Mouse (Mus musculus) frontal cortex, adult (tissue): ENCODE measurements around the gene Ap5s1.

ENCODE experiments used
- ATAC-seq: cut with Nextera tagmentation; 2 replicates; pipeline ENCODE4 v1.9.2; 2017; ENCODE audit warnings: mild to moderate bottlenecking, moderate library complexity, mixed read lengths; ENCODE audit not compliant: low TSS enrichment

Ap5s1 gene

DNA sequence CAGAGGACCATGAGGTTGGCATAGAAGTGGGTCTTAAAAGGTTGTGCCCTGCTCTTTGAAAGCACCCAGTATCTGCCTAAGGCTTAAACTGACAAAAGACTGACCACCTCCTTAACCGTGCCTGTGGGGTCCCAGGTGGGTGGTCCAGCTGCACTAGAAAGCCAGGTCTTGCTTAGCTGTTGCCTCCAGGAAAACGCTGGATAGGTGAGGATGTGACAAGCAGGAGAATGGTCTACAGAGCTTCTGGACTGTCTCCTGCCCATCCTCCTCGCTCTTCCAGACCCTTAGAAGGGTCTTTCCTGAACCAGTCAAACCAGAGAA is 19.3 kb upstream of the Ap5s1 start:
- no peak for ATAC-seq

- ATAC-seq = no peak
Observed at GRCm38 (mm10) chr2:131188311-131188710, 18.6 kb upstream of the Ap5s1 start.

DNA sequence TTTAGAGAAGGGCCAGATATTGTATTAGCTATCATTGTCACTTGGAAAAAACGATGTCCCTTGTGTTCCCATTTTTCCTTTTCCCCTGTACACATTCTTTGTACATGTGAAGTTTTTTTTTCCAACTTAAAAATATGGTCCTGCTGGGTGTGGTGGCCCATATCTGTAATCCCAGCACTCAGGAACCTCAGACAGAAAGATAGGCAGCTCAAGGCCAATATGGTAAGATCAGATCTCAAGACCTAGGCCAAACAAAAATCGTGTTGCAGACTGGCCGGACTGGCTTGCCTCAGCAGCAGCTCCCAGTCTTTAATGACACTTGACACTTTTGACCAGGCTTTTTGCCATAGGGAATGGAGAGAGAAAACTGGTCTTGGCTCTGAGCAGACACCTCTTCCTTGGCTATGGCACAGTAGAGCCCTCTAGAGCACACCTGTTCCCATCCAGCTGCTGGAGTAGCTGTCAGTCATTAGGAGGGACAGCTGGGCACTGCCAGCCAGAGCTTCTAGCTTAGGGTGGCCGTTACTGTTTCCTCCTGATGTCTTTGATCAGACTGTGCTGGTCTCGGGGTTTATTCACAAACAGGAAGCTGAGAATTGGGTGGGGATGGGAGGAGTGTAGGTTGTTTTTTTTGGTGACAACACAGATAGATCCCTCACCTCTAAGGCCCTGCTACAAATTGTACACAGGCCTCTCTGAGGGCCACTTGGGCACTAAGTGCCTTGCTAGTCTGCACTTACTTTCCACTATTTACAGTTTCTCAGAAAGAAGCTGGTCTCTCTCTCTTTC is 17.2 kb upstream of the Ap5s1 start:
- ATAC-seq = no peak

DNA sequence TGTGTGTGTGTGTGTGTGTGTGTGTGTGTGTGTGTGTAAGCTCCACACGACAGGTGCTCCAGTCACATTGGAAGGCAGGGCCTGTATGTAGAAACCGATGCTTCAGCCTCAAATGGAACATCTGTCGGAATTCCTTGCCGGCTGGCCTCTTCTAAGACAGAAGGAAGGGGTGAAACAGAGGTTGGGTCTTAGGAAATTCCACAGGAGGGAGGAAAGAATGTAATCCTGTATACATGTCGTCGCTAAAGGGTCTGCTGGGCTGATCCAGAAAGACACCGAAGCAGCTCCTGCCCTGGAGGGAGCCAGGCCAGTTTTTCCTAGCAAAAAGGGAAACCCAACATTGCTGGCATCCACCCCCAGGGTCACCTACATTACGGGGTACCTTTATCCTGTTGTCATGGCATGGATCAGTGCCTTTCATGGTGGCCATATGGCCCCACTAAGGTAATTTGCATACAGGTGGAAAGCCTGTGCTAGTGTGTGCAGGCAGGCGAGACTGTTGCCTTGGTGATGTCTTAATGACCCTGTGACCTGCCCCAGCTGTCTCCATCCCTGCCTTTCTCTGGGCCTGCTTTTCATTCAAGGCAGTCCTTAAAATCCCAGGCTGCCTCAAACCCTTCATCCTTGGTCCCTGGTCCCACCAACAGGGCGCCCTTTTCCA is 16.4 kb upstream of the Ap5s1 start:
- ATAC-seq = no peak

DNA sequence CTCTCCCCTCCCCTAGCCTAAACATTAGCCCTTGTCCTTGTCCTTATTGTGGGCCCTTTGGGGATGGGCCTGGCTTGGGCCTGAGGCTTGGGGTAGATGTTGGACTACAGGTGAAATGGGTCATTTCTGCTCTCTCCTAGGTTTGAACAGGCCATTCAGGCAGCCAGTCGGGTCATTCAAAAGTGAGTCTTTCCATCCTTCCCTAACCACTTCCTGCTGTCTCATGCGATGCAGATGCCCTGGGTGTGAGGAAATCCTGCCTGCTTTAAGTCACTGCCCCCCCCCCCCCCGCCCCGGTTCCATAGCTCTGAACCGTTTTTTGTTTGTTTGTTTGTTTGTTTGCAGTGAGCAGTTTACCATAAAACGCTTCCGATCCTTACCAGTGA is 15.9 kb upstream of the Ap5s1 start:
- ATAC-seq = no peak

DNA sequence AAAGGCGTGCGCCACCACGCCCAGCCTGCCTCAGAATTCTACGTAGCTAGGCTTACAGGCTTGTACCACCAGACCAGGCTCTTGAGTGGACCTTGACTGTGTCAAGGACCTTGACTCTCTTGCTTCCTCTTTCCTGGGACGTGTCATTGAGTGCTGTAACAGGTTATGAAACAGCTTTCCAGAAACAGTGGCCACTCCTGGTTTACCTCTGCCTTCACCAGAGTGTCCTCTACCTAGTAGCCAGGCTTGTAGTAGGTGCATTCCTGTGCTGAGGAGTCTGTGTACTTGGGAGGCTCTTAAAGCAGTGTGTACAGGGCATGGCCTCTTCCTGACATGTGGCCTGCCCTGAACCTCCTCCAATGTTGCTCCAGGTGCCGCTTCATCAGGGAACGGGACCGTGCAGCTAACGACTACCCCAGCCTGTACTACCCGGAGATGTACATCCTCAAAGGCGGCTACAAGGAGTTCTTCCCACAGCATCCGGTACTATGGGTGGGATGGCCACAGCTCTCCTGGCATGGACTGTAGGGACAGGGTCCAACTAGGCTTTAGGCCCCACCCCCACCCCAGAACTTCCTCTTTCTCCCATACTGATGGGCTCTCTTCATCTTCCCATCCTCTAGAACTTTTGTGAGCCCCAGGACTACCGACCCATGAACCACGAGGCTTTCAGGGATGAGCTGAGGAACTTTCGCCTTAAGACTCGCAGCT is 10.1 kb upstream of the Ap5s1 start:
- ATAC-seq = no peak

GRCm38 (mm10) chr2:131200710-131201109 is 6.2 kb upstream of the Ap5s1 start:
- no peak for ATAC-seq

DNA sequence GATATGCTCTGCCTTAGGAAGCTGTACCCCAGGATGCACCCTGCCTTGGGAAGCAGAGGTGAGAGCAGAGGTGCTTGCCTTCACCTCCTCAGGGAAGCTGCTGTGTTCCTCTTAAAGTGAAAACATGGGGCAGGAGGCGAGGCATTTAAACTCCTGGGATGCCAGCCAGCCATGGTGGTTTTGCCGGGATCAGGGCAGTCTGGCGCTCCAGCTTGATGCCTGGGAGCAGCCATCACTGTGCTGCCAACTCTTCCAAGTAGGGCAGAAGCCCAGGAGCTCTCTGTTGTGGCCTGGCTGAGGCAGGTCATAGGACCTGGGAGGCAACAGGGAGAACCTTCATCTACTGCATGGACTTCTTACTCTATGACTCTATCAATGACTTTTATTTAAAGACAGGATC is 5.6 kb upstream of the Ap5s1 start:
- ATAC-seq = no peak

DNA sequence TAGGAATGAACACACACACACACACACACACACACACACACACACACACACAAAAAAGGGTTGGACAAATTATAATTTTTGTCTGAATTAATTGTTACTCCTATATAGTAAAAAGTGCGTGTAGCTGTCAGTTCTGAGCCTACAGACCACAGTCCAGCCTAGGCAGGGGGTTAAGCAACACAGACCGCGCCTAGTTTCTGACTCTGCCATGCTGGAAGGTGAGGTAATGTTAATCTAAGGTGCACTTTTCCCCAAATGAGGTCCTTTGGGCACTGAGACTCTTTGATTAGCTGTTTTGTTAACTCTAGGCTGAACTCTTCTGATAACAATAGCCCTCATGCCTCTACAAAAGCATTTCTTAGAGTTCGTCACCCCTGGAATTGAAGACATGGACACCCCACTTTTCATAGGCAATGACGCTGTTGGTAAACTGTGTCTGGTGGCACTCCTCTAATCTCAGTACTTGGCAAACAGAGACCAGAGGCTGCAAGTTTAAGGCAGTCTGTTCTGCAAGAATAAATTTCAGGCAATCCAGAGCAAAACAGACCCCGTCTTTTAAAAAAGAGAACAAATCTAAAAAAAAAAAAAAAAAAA is 3.0 kb upstream of the Ap5s1 start:
- no peak for ATAC-seq

DNA sequence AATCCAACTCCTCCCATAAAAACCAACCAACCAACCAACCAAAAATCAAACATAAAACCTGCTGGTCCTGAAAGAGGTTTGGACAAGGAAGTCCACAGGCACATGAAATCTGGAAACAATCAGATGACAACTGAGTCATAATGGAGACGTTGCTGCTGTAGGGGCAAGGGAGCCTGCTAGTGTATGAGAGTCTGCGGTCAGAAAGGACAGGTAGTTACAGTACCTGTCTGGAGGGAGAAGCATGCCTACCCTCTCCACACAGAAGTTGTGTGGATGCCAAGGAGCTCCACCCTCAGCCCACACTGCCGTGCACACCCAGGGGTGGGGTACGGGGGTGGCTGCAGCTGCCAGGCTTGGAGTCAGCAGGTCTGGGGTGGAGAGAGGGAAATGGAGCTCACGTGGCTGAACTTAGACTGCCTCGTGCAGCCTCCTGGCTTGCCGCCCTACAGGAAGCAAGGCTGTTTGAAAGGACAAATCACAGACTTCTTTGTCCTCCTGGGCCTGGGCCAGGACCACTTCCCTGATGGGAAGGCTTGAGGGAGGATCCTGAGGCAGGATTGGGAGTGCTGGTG is 2.4 kb upstream of the Ap5s1 start:
- peak; percentile 74 for ATAC-seq

- ATAC-seq = no peak
Observed at GRCm38 (mm10) chr2:131205521-131206182, 1.2 kb upstream of the Ap5s1 start.

DNA sequence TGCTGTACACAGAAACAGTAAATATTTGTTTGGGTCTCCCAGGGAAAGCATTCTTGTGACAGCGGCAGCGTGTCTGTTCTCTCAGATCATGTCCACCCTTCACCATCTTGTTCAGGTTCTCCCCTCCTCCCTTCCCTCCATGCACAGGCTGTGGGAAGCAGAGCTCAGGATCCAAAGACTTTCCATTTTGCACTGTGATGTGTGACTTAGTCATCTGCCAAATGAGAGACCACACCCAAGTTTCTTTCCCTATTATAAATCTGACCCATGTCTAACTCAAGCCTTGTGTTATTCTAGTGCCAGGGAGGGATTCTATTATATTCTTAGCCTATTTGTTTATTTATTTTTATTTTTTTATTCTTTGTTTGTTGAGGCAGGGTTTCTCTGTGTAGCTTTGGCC is 1.5 kb downstream of the Ap5s1 start:
- no peak for ATAC-seq

GRCm38 (mm10) chr2:131209125-131209795 is 2.4 kb downstream of the Ap5s1 start:
- no peak for ATAC-seq

DNA sequence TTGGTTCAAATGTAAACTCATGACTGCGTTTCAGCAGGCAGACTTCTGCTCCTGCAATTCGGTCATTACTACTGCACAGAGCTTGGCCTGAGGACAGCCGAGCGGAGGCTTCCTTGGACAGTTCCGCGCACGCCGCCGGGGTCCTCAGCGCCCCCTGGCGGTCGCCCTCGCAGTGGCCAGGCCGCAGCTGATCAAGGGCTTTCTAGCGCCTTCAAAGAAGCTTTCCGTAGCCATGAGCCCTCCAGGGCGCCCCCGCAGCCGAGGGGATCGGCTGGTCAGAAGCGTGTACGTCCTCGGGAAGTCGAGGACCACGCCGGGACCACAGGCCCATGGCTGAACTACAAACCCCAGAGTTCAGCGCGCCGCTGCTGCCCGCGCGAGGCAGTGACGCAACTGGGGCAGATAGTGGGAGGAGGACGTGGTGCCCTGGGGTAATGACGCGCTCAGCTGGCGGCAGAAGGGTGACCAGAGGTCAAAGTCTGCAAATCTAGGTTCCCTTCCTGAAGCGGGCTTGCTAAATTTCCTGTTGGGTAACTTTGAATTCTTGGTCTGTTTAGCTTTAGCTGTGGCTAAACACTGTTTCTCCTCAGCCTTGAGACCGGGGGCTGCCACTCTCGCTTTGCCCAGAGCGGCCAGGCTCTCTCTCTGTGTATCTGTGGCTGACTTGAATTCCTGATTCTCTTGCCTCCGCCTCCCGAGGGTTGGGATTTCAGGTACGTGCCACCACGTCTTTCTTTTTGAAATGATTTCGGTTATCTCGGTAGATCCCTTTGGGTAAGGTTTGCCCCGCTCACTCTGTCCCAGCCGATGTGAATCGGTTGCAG is 3.3 kb downstream of the Ap5s1 start:
- peak; percentile 95 for ATAC-seq

GRCm38 (mm10) chr2:131211026-131211615 is 4.2 kb downstream of the Ap5s1 start:
- ATAC-seq = peak; percentile 5

GRCm38 (mm10) chr2:131213773-131214172 is 6.9 kb downstream of the Ap5s1 start:
- no peak for ATAC-seq

- no peak for ATAC-seq
Observed at GRCm38 (mm10) chr2:131215941-131216858, 9.3 kb downstream of the Ap5s1 start.

DNA sequence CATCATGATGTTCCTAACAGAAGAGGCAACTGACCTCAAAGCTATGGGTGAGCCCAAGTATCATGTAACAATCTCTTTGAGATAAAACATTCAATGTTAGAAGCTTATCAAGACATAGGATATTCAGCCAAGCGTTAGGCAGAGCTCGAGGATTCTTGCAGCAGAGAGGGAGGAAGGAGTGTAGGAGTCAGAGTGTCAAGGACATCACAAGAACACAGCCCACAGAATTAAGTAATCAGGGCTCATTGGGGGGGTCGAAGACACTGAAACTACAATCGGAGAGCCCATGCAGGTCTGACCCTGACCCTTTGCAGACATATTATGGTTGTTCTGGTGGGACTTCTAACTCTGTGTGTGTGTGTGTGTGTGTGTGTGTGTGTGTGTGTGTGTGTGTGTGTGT is 13.2 kb downstream of the Ap5s1 start:
- no peak for ATAC-seq
